Mouse (Mus musculus): Measurements from ENCODE around the gene Dram1.

DNA sequence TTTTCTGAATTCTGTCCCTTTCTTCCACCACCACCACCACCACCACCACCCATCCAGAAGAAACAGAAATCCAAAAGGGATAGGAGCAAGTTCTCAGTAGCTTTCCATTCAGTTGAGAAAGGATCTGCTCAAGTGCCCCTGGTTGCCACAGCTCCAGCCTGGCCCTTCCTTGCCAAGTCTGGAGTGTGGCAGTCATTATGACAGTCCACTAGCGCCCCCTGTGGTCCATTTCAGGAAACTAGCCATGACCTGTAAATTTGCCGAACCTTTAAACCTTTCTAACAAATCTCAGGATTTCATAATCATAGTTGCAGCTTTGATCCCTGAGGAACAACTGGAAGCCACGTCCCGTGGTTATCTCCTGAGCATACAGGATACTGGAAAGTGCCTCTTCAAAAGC lies 74.6 kb downstream of the Dram1 start:
- TF ChIP-seq POLR2A (IDR thresholded peaks at IDR 0.05; ENCODE audit: borderline replicate concordance, insufficient read depth, low read length) (no peak), CTCF (IDR thresholded peaks at IDR 0.05; ENCODE audit: borderline replicate concordance, insufficient read depth, low read depth, low read length) (peak; percentile 58)

Data from cerebellum, adult 2 months (tissue).